In genomic region chr4:150743103-150743502, GRCm38 (mm10) we compare ENCODE assay signal across 10 mouse cellular contexts.
DNase-seq lines count a peak whose midpoint lies in the region; ATAC-seq and TF ChIP-seq lines count a peak whose summit lies in the region.
"Had no signal": no experiment of that assay in that cellular context is flagged by ENCODE, and none has a peak within 500 bp of the region (broad histone marks: within the 10 kb centered on the region; RNA-seq: fewer than 3 reads in every experiment).

No protein-coding gene starts in this region.

- no peaks in the 10 kb centered on the region for H3K27me3 ChIP-seq in forebrain, embryonic 13.5 days
- no peaks in the 10 kb centered on the region for H3K27me3 ChIP-seq in liver, embryonic 11.5 days (replicated peaks; ENCODE audit: control insufficient read depth, insufficient read depth, low read length)
- H3K27me3 ChIP-seq in midbrain, postnatal 0 days (ENCODE audit: insufficient read depth, low read length): no peaks in the 10 kb centered on the region
- H3K27me3 ChIP-seq: embryonic facial prominence, embryonic 12.5 days had no signal

- H3K4me3 ChIP-seq in forebrain, embryonic 13.5 days: no peak overlapping the region
- H3K4me3 ChIP-seq in liver, embryonic 11.5 days (ENCODE audit: low read depth, low read length): no peak overlapping the region
- no peak overlapping the region for H3K4me3 ChIP-seq in midbrain, postnatal 0 days (ENCODE audit: low read depth, low read length)
- H3K4me3 ChIP-seq: embryonic facial prominence, embryonic 12.5 days; megakaryocyte, embryonic 14.5 days had no signal

- WGBS in forebrain, embryonic 13.5 days: 14% methylated on average over 6 of the region's 6 CpGs
- WGBS in liver, embryonic 11.5 days: 21% methylated on average over 6 of the region's 6 CpGs
- 22% methylated on average over 6 of the region's 6 CpGs for WGBS in midbrain, postnatal 0 days

- no peak overlapping the region for H3K9ac ChIP-seq in forebrain, embryonic 13.5 days
- no peak overlapping the region for H3K9ac ChIP-seq in liver, embryonic 11.5 days (ENCODE audit: low read depth, low read length)
- H3K9ac ChIP-seq in midbrain, postnatal 0 days (replicated peaks; ENCODE audit: low read length, poor library complexity, severe bottlenecking): no peak overlapping the region
- H3K9ac ChIP-seq: embryonic facial prominence, embryonic 12.5 days had no signal

- no peaks in the 10 kb centered on the region for H3K36me3 ChIP-seq in forebrain, embryonic 13.5 days (ENCODE audit: poor library complexity, severe bottlenecking)
- no peaks in the 10 kb centered on the region for H3K36me3 ChIP-seq in liver, embryonic 11.5 days (ENCODE audit: control insufficient read depth, insufficient read depth, low read length)
- H3K36me3 ChIP-seq in midbrain, postnatal 0 days (ENCODE audit: insufficient read depth, low read length): no peaks in the 10 kb centered on the region
- H3K36me3 ChIP-seq: embryonic facial prominence, embryonic 12.5 days had no signal

- no peak overlapping the region for H3K27ac ChIP-seq in forebrain, embryonic 13.5 days
- no peak overlapping the region for H3K27ac ChIP-seq in liver, embryonic 11.5 days (ENCODE audit: low read depth, low read length)
- H3K27ac ChIP-seq in midbrain, postnatal 0 days (ENCODE audit: low read depth, low read length): no peak overlapping the region
- H3K27ac ChIP-seq: embryonic facial prominence, embryonic 12.5 days had no signal

- peaks cover 11% of the 10 kb centered on the region; the same call in 1 of the 2 replicates for H3K4me1 ChIP-seq in forebrain, embryonic 13.5 days
- peaks cover 5% of the 10 kb centered on the region for H3K4me1 ChIP-seq in liver, embryonic 11.5 days (replicated peaks; ENCODE audit: control insufficient read depth, insufficient read depth, low read length)
- no peaks in the 10 kb centered on the region for H3K4me1 ChIP-seq in midbrain, postnatal 0 days (ENCODE audit: insufficient read depth, low read length)
- H3K4me1 ChIP-seq: megakaryocyte, embryonic 14.5 days had no signal

- peak; percentile 47 for DNase-seq in embryo, embryonic 10 days (ENCODE audit: low spot score)
- no peak for DNase-seq in embryo, embryonic 9.5 days (ENCODE audit: extremely low spot score)
- DNase-seq in liver, embryonic 11.5 days (ENCODE audit: low spot score): no peak
- peak; percentile 52 for DNase-seq in midbrain, postnatal 0 days (ENCODE audit: low spot score)
- DNase-seq in gastrocnemius, adult 18-20 months (ENCODE audit: low spot score): no peak
- no peak for DNase-seq in adrenal gland, postnatal 14 days
- DNase-seq in frontal cortex, postnatal 36 days (ENCODE audit: low spot score in 2 of 2): no peak

- ATAC-seq in forebrain, embryonic 13.5 days: peak; percentile 55
- ATAC-seq in liver, embryonic 11.5 days (replicated peaks; ENCODE audit: low FRiP score): peak; percentile 64; the same call in 1 of the 2 replicates
- peak; percentile 76; the same call in 1 of the 2 replicates for ATAC-seq in midbrain, postnatal 0 days (ENCODE audit: low FRiP score)

- no peak overlapping the region for H3K4me2 ChIP-seq in forebrain, embryonic 13.5 days
- H3K4me2 ChIP-seq in liver, embryonic 11.5 days: no peak overlapping the region; the same call in 1 of the 2 replicates
- no peak overlapping the region for H3K4me2 ChIP-seq in midbrain, postnatal 0 days (ENCODE audit: low read depth, low read length, poor library complexity, severe bottlenecking)
- H3K4me2 ChIP-seq: embryonic facial prominence, embryonic 12.5 days had no signal

- no peak for TF ChIP-seq CTCF in midbrain, postnatal 0 days (IDR thresholded peaks at IDR 0.05)

- H3K9me3 ChIP-seq in forebrain, embryonic 13.5 days (replicated peaks): no peaks in the 10 kb centered on the region
- no peaks in the 10 kb centered on the region for H3K9me3 ChIP-seq in liver, embryonic 11.5 days (ENCODE audit: control insufficient read depth, low read length)
- H3K9me3 ChIP-seq in midbrain, postnatal 0 days (ENCODE audit: low read length): no peaks in the 10 kb centered on the region
- H3K9me3 ChIP-seq: embryonic facial prominence, embryonic 12.5 days; megakaryocyte, embryonic 14.5 days had no signal

Comparison
In these comparisons a context has a peak if more than half of its experiments do, and no peak if none do; other contexts are left out.
1. DNase-seq: peak in embryo, embryonic 10 days (single experiment) and midbrain, postnatal 0 days (single experiment); none in embryo, embryonic 9.5 days (single experiment), liver, embryonic 11.5 days (single experiment), gastrocnemius, adult 18-20 months (single experiment), adrenal gland, postnatal 14 days (single experiment) and frontal cortex, postnatal 36 days (0 of 2).
2. Peak in every context shown above with its lines, with median percentiles within 50 percentile points of each other: ATAC-seq.